Mouse (Mus musculus): ENCODE results near the gene Dmpk.

- TF ChIP-seq CTCF (IDR thresholded peaks at IDR 0.05; ENCODE audit: borderline replicate concordance, insufficient read depth, low read length) (no peak), POLR2A (IDR thresholded peaks at IDR 0.05; ENCODE audit: low read depth, low read length) (no peak)
Measured at GRCm38 (mm10) chr7:19067935-19068334, 15.7 kb upstream of the Dmpk start.

Measured in embryonic fibroblast, embryonic 13.5 days (primary cell).